Mouse (Mus musculus): ENCODE results near the gene Gphb5.

DNA sequence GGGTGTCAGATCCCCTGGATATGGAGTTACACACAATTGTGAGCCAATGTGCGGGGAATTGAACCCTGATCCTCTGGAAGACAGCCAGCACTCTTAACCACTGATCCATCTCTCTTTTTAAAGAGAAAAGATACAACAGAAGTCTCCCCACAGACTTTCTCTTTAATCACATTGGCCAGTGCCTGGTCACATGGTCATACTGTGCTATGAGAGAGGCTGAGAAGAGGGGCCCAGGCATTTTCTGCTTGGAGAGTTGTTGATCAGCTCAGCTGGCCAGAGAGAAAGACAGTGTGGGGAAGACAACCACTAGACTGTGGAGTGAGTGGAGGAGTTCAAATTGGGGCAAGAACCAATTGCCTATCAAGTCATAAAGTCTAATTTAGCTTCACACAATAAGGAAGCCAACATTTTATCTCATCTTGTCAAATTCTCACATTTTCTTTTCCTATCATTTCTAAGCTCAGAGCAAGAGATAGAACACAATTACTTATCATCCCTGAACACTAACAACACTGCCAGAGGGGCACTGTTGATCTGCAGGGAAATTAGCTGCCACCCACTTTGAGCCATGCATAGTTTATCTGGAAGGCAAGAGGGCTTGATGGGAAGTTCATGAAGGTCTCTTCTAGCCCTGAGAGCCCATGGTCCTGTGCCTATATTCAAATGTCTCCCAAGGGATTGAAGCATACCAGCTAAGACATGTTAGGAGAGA lies 13.3 kb upstream of the Gphb5 start:
- TF ChIP-seq CTCF (IDR thresholded peaks at IDR 0.05; ENCODE audit: extremely low read depth, insufficient read length, insufficient replicate concordance, low read depth, low read length) = no peak
- no peak for TF ChIP-seq POLR2A (IDR thresholded peaks at IDR 0.05; ENCODE audit: low read depth, low read length)
